Mouse (Mus musculus): ENCODE results near the gene Dop1a. TPM values are rescaled to one million over a fixed set of nuclear protein-coding genes. Genes with fewer than 3 reads are reported as not detected.
A peak's percentile ranks its signal among the peaks of the same experiment; 100 is the strongest.

Dop1a gene
- polyA plus RNA-seq, 1 experiment from 2014 or later: 16.8 TPM

GRCm38 (mm10) chr9:86446847-86447246 is 20.1 kb upstream of the Dop1a start:
- Histone ChIP-seq H3K4me1 (replicated peaks; ENCODE audit: control insufficient read depth, insufficient read depth, low read length) (peaks cover 2% of the 10 kb centered on the region; the same call in 1 of the 2 replicates), H3K4me3 (ENCODE audit: low read depth, low read length) (no peak overlapping the region), H3K27me3 (ENCODE audit: control insufficient read depth, insufficient read depth, low read length) (0 out of 2 replicates have a peak, but pooled peaks cover 3% of the 10 kb centered on the region), H3K27ac (ENCODE audit: low read depth, low read length) (no peak overlapping the region), H3K9ac (ENCODE audit: low read length) (no peak overlapping the region), H3K36me3 (ENCODE audit: control insufficient read depth, insufficient read depth, low read length) (no peaks in the 10 kb centered on the region), H3K9me3 (ENCODE audit: control insufficient read depth, low read length) (no peaks in the 10 kb centered on the region; the same call in 1 of the 2 replicates), H3K4me2 (ENCODE audit: low read depth, low read length, severe bottlenecking) (no peak overlapping the region)
- DNase-seq (ENCODE audit: low spot score) (no peak), ATAC-seq (replicated peaks; ENCODE audit: low FRiP score) (no peak)
- WGBS: 91% methylated on average over 7 of the region's 7 CpGs

GRCm38 (mm10) chr9:86447431-86447830 is 19.5 kb upstream of the Dop1a start:
- 89% methylated on average over 8 of the region's 8 CpGs for WGBS
- no peak overlapping the region for H3K4me2 ChIP-seq (ENCODE audit: low read depth, low read length, severe bottlenecking)

GRCm38 (mm10) chr9:86449581-86449980 is 17.4 kb upstream of the Dop1a start:
- Histone ChIP-seq H3K9ac (ENCODE audit: low read length) (no peak overlapping the region), H3K4me1 (replicated peaks; ENCODE audit: control insufficient read depth, insufficient read depth, low read length) (peaks cover 2% of the 10 kb centered on the region; the same call in 1 of the 2 replicates), H3K4me2 (ENCODE audit: low read depth, low read length, severe bottlenecking) (no peak overlapping the region), H3K27ac (ENCODE audit: low read depth, low read length) (no peak overlapping the region), H3K4me3 (ENCODE audit: low read depth, low read length) (no peak overlapping the region), H3K27me3 (ENCODE audit: control insufficient read depth, insufficient read depth, low read length) (0 out of 2 replicates have a peak, but pooled peaks cover 3% of the 10 kb centered on the region), H3K9me3 (ENCODE audit: control insufficient read depth, low read length) (no peaks in the 10 kb centered on the region; the same call in 1 of the 2 replicates), H3K36me3 (ENCODE audit: control insufficient read depth, insufficient read depth, low read length) (no peaks in the 10 kb centered on the region)
- WGBS: 6% methylated on average over 11 of the region's 11 CpGs
- ATAC-seq (replicated peaks; ENCODE audit: low FRiP score) (peak; percentile 62), DNase-seq (ENCODE audit: low spot score) (peak; percentile 90)

More at GRCm38 (mm10) chr9:86447431-86447830, 19.5 kb upstream of the Dop1a start:
- Histone ChIP-seq H3K4me1 (replicated peaks; ENCODE audit: control insufficient read depth, insufficient read depth, low read length) (peaks cover 2% of the 10 kb centered on the region; the same call in 1 of the 2 replicates), H3K9me3 (ENCODE audit: control insufficient read depth, low read length) (no peaks in the 10 kb centered on the region; the same call in 1 of the 2 replicates), H3K9ac (ENCODE audit: low read length) (no peak overlapping the region), H3K27ac (ENCODE audit: low read depth, low read length) (no peak overlapping the region), H3K27me3 (ENCODE audit: control insufficient read depth, insufficient read depth, low read length) (0 out of 2 replicates have a peak, but pooled peaks cover 3% of the 10 kb centered on the region), H3K36me3 (ENCODE audit: control insufficient read depth, insufficient read depth, low read length) (no peaks in the 10 kb centered on the region), H3K4me3 (ENCODE audit: low read depth, low read length) (no peak overlapping the region)
- ATAC-seq (replicated peaks; ENCODE audit: low FRiP score): no peak
- DNase-seq (ENCODE audit: low spot score): no peak

- no peak; the same call in 1 of the 2 replicates for ATAC-seq (replicated peaks; ENCODE audit: low FRiP score)
- 48% methylated on average over 6 of the region's 6 CpGs for WGBS
- no peak overlapping the region for H3K4me2 ChIP-seq (ENCODE audit: low read depth, low read length, severe bottlenecking)
Observed at GRCm38 (mm10) chr9:86451094-86451493, 15.9 kb upstream of the Dop1a start.

GRCm38 (mm10) chr9:86451617-86452016 is 15.3 kb upstream of the Dop1a start:
- no peak overlapping the region for H3K27ac ChIP-seq (ENCODE audit: low read depth, low read length)
- peak; percentile 83 for DNase-seq (ENCODE audit: low spot score)
- no peak overlapping the region for H3K4me3 ChIP-seq (ENCODE audit: low read depth, low read length)
- peak; percentile 82 for ATAC-seq (replicated peaks; ENCODE audit: low FRiP score)
- H3K9me3 ChIP-seq (ENCODE audit: control insufficient read depth, low read length): no peaks in the 10 kb centered on the region
- H3K27me3 ChIP-seq (ENCODE audit: control insufficient read depth, insufficient read depth, low read length): 0 out of 2 replicates have a peak, but pooled peaks cover 3% of the 10 kb centered on the region
- under 1% methylated on average over 13 of the region's 13 CpGs for WGBS
- peaks cover 2% of the 10 kb centered on the region; the same call in 1 of the 2 replicates for H3K4me1 ChIP-seq (replicated peaks; ENCODE audit: control insufficient read depth, insufficient read depth, low read length)
- no peaks in the 10 kb centered on the region for H3K36me3 ChIP-seq (ENCODE audit: control insufficient read depth, insufficient read depth, low read length)
- H3K4me2 ChIP-seq (ENCODE audit: low read depth, low read length, severe bottlenecking): peak overlapping the region; percentile 39; the same call in 1 of the 2 replicates
- peak overlapping the region; percentile 35; the same call in 1 of the 2 replicates for H3K9ac ChIP-seq (ENCODE audit: low read length)

More at GRCm38 (mm10) chr9:86451094-86451493, 15.9 kb upstream of the Dop1a start:
- H3K36me3 ChIP-seq (ENCODE audit: control insufficient read depth, insufficient read depth, low read length): no peaks in the 10 kb centered on the region
- no peak overlapping the region for H3K4me3 ChIP-seq (ENCODE audit: low read depth, low read length)
- no peak overlapping the region for H3K27ac ChIP-seq (ENCODE audit: low read depth, low read length)
- 0 out of 2 replicates have a peak, but pooled peaks cover 3% of the 10 kb centered on the region for H3K27me3 ChIP-seq (ENCODE audit: control insufficient read depth, insufficient read depth, low read length)
- H3K9ac ChIP-seq (ENCODE audit: low read length): no peak overlapping the region
- no peaks in the 10 kb centered on the region for H3K9me3 ChIP-seq (ENCODE audit: control insufficient read depth, low read length)
- DNase-seq (ENCODE audit: low spot score): no peak
- H3K4me1 ChIP-seq (replicated peaks; ENCODE audit: control insufficient read depth, insufficient read depth, low read length): peaks cover 2% of the 10 kb centered on the region; the same call in 1 of the 2 replicates

GRCm38 (mm10) chr9:86453626-86454025 is 13.3 kb upstream of the Dop1a start:
- 0 out of 2 replicates have a peak, but pooled peaks cover 3% of the 10 kb centered on the region for H3K27me3 ChIP-seq (ENCODE audit: control insufficient read depth, insufficient read depth, low read length)
- peaks cover 2% of the 10 kb centered on the region; the same call in 1 of the 2 replicates for H3K4me1 ChIP-seq (replicated peaks; ENCODE audit: control insufficient read depth, insufficient read depth, low read length)
- no peaks in the 10 kb centered on the region for H3K9me3 ChIP-seq (ENCODE audit: control insufficient read depth, low read length)
- no peak overlapping the region for H3K27ac ChIP-seq (ENCODE audit: low read depth, low read length)
- WGBS: 81% methylated on average over 3 of the region's 3 CpGs
- H3K9ac ChIP-seq (ENCODE audit: low read length): no peak overlapping the region
- DNase-seq (ENCODE audit: low spot score) (no peak), ATAC-seq (replicated peaks; ENCODE audit: low FRiP score) (no peak)
- H3K4me3 ChIP-seq (ENCODE audit: low read depth, low read length): no peak overlapping the region
- no peaks in the 10 kb centered on the region for H3K36me3 ChIP-seq (ENCODE audit: control insufficient read depth, insufficient read depth, low read length)
- H3K4me2 ChIP-seq (ENCODE audit: low read depth, low read length, severe bottlenecking): no peak overlapping the region

GRCm38 (mm10) chr9:86464151-86465105 is 2.5 kb upstream of the Dop1a start, which contains the start of gene Ube2cbp:
Ube2cbp (minus strand) TSS chr9:86464950.
- H3K4me3 ChIP-seq (ENCODE audit: low read depth, low read length): peak within 1 kb of the TSS; percentile 57
- ATAC-seq (replicated peaks; ENCODE audit: low FRiP score): peak; percentile 82
- no peaks in the 10 kb centered on the region for H3K9me3 ChIP-seq (ENCODE audit: control insufficient read depth, low read length)
- H3K27me3 ChIP-seq (ENCODE audit: control insufficient read depth, insufficient read depth, low read length): peaks cover 6% of the 10 kb centered on the region; the same call in 1 of the 2 replicates
- peak within 1 kb of the TSS; percentile 71 for H3K9ac ChIP-seq (ENCODE audit: low read length)
- no peaks in the 10 kb centered on the region for H3K36me3 ChIP-seq (ENCODE audit: control insufficient read depth, insufficient read depth, low read length)
- 3% methylated on average over 70 of the region's 70 CpGs for WGBS
- H3K4me1 ChIP-seq (replicated peaks; ENCODE audit: control insufficient read depth, insufficient read depth, low read length): no peaks in the 10 kb centered on the region; the same call in 1 of the 2 replicates
- H3K4me2 ChIP-seq (ENCODE audit: low read depth, low read length, severe bottlenecking): peak within 1 kb of the TSS; percentile 59
- H3K27ac ChIP-seq (ENCODE audit: low read depth, low read length): no peak within 1 kb of the TSS
- DNase-seq (ENCODE audit: low spot score): peak; percentile 93

- Histone ChIP-seq H3K27ac (ENCODE audit: low read depth, low read length) (no peak overlapping the region), H3K9me3 (ENCODE audit: control insufficient read depth, low read length) (no peaks in the 10 kb centered on the region), H3K4me1 (replicated peaks; ENCODE audit: control insufficient read depth, insufficient read depth, low read length) (0 out of 2 replicates have a peak, but pooled peaks cover 1% of the 10 kb centered on the region), H3K27me3 (ENCODE audit: control insufficient read depth, insufficient read depth, low read length) (no peaks in the 10 kb centered on the region), H3K9ac (ENCODE audit: low read length) (no peak overlapping the region), H3K36me3 (ENCODE audit: control insufficient read depth, insufficient read depth, low read length) (no peaks in the 10 kb centered on the region), H3K4me2 (ENCODE audit: low read depth, low read length, severe bottlenecking) (no peak overlapping the region), H3K4me3 (ENCODE audit: low read depth, low read length) (no peak overlapping the region)
- DNase-seq (ENCODE audit: low spot score) (no peak), ATAC-seq (replicated peaks; ENCODE audit: low FRiP score) (no peak)
- WGBS: 90% methylated on average over 4 of the region's 4 CpGs
Observed at GRCm38 (mm10) chr9:86475956-86476355, 9.0 kb downstream of the Dop1a start.

Measured in forebrain, embryonic 11.5 days (tissue).